Mouse (Mus musculus) bone marrow, adult 2 months (tissue): ENCODE data around the gene Lipm. TPM values are rescaled to one million over a fixed set of nuclear protein-coding genes. Genes with fewer than 3 reads are reported as not detected.

Experiments used
- H3K27ac ChIP-seq: fragments of 200-500 bp; 2 replicates; pipeline ENCODE4 v1.5.1; 2012; ENCODE audit warnings: low read depth, mild to moderate bottlenecking, control low read depth, inconsistent platforms, low read length; ENCODE audit not compliant: control insufficient read depth, poor library complexity, insufficient read depth
- H3K4me1 ChIP-seq: fragments of 200-500 bp; 2 replicates; pipeline ENCODE4 v1.6.1; 2011; ENCODE audit warnings: low read length; ENCODE audit not compliant: control insufficient read depth, insufficient read depth
- H3K4me3 ChIP-seq: fragments of 200-500 bp; replicated peaks from 2 replicates; pipeline ENCODE3; 2011; ENCODE audit warnings: mild to moderate bottlenecking, low read depth, low read length, control low read depth; ENCODE audit not compliant: control insufficient read depth
- CTCF ChIP-seq: fragments of 200-500 bp; IDR thresholded peaks from 2 replicates; pipeline ENCODE4 v1.5.1; 2011; ENCODE audit warnings: low read length, control low read depth; ENCODE audit not compliant: control insufficient read depth, insufficient read depth
- POLR2A ChIP-seq: fragments of 200-500 bp; IDR thresholded peaks from 2 replicates; pipeline ENCODE4 v1.6.1; 2011; ENCODE audit warnings: low read depth, mild to moderate bottlenecking, control low read depth, low read length, borderline replicate concordance; ENCODE audit not compliant: control insufficient read depth
- WGBS: fragments of 180-500 bp; shearing (Covaris S2); methylation state at CpG from one replicate; pipeline ENCODE4 v1.1.7; 2018; 5-methylcytosine and 5-hydroxymethylcytosine counted together
- polyA plus RNA-seq: library from polyadenylated mRNA; stranded (reverse); fragments of >200 nt; gene quantifications from 2 replicates; pipeline ENCODE4 v1.2.4, GENCODE M21; 2011; ENCODE audit warnings: low replicate concordance; ENCODE audit not compliant: missing spikeins, insufficient read depth, insufficient read length

The Lipm gene
- polyA plus RNA-seq, 1 experiment = not detected

GRCm38 (mm10) chr19:34095381-34095780 is 5.4 kb upstream of the Lipm start:
- H3K27ac ChIP-seq = no peak overlapping the region
- TF ChIP-seq POLR2A = no peak
- no peak for TF ChIP-seq CTCF
- H3K4me1 ChIP-seq = no peaks in the 10 kb centered on the region
- WGBS = 58% methylated on average over 5 of the region's 5 CpGs
- H3K4me3 ChIP-seq = no peak overlapping the region

DNA sequence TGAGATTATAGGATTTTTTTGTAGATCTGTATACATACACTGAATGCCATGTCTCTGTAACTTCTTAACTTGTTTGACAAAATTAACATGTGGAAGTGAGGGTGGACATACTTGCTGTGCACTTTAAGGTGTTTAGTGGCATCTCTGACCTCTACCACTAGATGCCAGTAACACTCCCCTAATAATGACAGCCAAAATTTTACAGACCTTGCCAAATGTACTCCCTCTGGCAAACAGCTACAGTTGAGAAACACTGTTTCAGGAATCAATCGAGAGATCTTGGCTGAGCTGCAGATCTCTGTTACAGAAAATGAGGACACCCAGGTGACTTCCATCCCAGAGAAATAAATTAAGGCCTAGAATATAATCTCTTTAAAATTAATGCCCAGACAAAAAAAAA is 4.5 kb upstream of the Lipm start:
- Histone ChIP-seq H3K4me1 (no peaks in the 10 kb centered on the region), H3K4me3 (no peak overlapping the region), H3K27ac (no peak overlapping the region)
- 35% methylated on average over 1 of the region's 1 CpGs for WGBS
- TF ChIP-seq POLR2A (no peak), CTCF (no peak)

DNA sequence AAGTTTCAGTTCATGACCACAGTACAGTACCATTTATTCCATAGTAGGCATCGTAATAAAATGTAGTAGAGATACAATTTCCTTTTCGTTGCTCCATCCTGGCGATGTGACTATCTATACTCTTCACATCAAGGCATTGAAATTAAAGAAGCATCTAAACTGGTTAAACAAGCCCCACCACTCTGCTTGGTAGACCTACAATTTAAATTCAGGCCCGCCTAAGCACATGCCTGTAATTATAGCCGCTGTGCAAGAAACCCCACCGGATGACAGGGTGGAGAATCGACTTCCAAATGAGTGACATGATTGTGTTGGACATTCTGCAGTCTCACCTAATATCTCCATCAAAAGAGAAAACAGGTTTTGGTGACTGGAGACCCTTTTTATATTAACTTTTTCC is 1.2 kb downstream of the Lipm start:
- no peak overlapping the region for H3K27ac ChIP-seq
- 81% methylated on average over 7 of the region's 7 CpGs for WGBS
- TF ChIP-seq POLR2A = no peak
- TF ChIP-seq CTCF = no peak
- no peak overlapping the region for H3K4me3 ChIP-seq
- H3K4me1 ChIP-seq = no peaks in the 10 kb centered on the region

GRCm38 (mm10) chr19:34104841-34105240 is 4.1 kb downstream of the Lipm start:
- TF ChIP-seq POLR2A (no peak), CTCF (no peak)
- no peak overlapping the region for H3K27ac ChIP-seq
- 80% methylated on average over 3 of the region's 3 CpGs for WGBS

DNA sequence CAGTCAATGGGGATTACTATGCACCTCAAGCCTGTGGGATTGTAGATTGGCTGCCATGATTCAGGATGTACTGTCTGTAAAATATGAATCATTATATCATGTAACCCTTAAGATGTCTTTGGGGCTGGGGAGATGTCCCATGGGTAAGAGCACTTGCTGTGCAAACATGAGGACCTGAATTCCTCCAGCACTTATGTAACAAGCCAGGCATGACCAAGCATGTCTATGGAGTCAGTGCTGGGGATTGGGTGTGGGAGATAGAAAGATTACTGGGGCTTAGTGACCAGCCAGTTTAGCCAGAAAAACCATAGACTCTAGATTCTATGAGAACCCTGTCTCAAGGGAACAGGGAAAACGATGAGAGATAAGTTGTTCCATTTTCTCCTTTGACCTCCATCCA is 18.4 kb downstream of the Lipm start:
- no peak overlapping the region for H3K27ac ChIP-seq
- H3K4me3 ChIP-seq = no peak overlapping the region
- 67% methylated on average over 1 of the region's 1 CpGs for WGBS
- no peaks in the 10 kb centered on the region for H3K4me1 ChIP-seq
- TF ChIP-seq POLR2A = no peak
- TF ChIP-seq CTCF = no peak

More at GRCm38 (mm10) chr19:34104841-34105240, 4.1 kb downstream of the Lipm start:
- Histone ChIP-seq H3K4me1 (no peaks in the 10 kb centered on the region), H3K4me3 (no peak overlapping the region)

DNA sequence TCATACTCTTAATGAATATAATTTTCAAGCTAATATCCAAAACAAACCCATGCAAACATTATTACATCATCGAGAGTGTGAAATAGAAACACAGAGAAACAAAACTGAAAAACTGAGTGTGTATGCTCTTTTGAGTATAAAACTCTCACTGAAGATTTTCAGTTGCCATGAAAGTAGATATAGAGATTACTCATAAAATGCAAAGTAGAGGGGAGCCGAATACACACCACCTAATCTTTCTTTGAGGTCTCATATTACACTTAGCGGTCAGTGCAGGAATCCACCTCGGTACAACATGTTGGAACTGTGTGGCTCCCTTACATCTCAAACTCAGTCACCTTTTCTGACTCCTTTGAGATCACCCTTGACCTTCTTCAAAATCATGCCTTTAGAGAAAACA is 18.9 kb downstream of the Lipm start:
- TF ChIP-seq CTCF (no peak), POLR2A (no peak)
- Histone ChIP-seq H3K27ac (no peak overlapping the region), H3K4me3 (no peak overlapping the region), H3K4me1 (no peaks in the 10 kb centered on the region)
- WGBS = 64% methylated on average over 4 of the region's 4 CpGs

GRCm38 (mm10) chr19:34120107-34120731 is 19.5 kb downstream of the Lipm start:
- H3K27ac ChIP-seq = no peak overlapping the region
- no peaks in the 10 kb centered on the region for H3K4me1 ChIP-seq
- TF ChIP-seq CTCF (no peak), POLR2A (no peak)
- H3K4me3 ChIP-seq = no peak overlapping the region
- WGBS = 14% methylated on average over 3 of the region's 3 CpGs

- whole genome bisulfite sequencing = 73% methylated on average over 6 of the region's 6 CpGs
- Histone ChIP-seq H3K27ac (no peak overlapping the region), H3K4me3 (no peak overlapping the region), H3K4me1 (no peaks in the 10 kb centered on the region)
- no peak for TF ChIP-seq POLR2A
- peak; percentile 32; the same call in 1 of the 2 replicates for TF ChIP-seq CTCF
Observed at GRCm38 (mm10) chr19:34138720-34139430, 38.1 kb downstream of the Lipm start.

DNA sequence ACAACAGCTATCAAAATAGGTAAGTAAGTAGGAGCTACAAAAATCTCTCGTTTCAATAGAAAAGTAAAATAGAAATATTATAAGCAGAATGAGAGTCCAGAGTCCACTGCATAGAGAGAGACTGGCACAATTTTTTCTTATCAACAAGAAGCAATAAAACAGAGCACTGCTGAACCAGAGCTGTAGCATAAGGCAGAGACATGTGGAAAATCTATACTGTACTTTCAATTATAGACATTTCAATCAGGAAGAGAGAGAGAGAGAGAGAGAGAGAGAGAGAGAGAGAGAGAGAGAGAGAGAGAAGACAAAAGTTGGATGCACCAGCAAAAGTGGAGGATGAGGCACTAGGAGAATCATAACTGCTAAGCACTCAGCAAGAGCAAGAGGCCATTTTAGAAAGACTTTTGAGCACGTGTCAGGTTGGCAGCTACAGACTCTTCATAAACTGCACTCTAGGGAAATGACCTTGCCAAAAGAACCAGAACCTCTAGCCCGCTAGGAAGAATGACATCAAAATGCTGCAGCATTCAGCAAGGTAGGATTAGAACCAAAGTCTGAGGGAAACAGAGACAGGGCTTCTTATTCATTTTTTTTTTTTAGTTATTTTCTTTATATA is 38.8 kb downstream of the Lipm start:
- Histone ChIP-seq H3K27ac (no peak overlapping the region), H3K4me1 (no peaks in the 10 kb centered on the region), H3K4me3 (no peak overlapping the region)
- TF ChIP-seq CTCF = no peak
- TF ChIP-seq POLR2A = no peak
- 70% methylated on average over 3 of the region's 3 CpGs for WGBS
